Mouse (Mus musculus) stomach, embryonic 16.5 days (tissue): Measurements from ENCODE around the gene Cacna2d3. TPM values are rescaled to one million over a fixed set of nuclear protein-coding genes. Genes with fewer than 3 reads are reported as not detected.

Experiments
- ATAC-seq: fragments of 200-750 bp; cut with Nextera tagmentation; 2 replicates; pipeline ENCODE4 v1.8.0; 2017; ENCODE audit warnings: moderate number of reproducible peaks, moderate TSS enrichment; ENCODE audit not compliant: insufficient read depth, low FRiP score
- H3K27ac ChIP-seq: fragments of 300-500 bp; sonication (generic); 2 replicates; pipeline ENCODE4 v1.5.1; 2014; ENCODE audit warnings: low read length
- H3K27me3 ChIP-seq: fragments of 300-500 bp; sonication (generic); 2 replicates; pipeline ENCODE4 v1.6.1; 2014; ENCODE audit warnings: low read length, control low read depth, mixed read lengths; ENCODE audit not compliant: control insufficient read depth, insufficient read depth
- H3K36me3 ChIP-seq: fragments of 300-500 bp; sonication (generic); 2 replicates; pipeline ENCODE4 v1.6.1; 2014; ENCODE audit warnings: low read length; ENCODE audit not compliant: control insufficient read depth, insufficient read depth
- H3K4me1 ChIP-seq: fragments of 300-500 bp; sonication (generic); 2 replicates; pipeline ENCODE4 v1.6.1; 2014; ENCODE audit warnings: low read length, control low read depth, mixed read lengths; ENCODE audit not compliant: control insufficient read depth, insufficient read depth
- H3K4me2 ChIP-seq: fragments of 300-500 bp; sonication (generic); 2 replicates; pipeline ENCODE4 v1.6.1; 2014; ENCODE audit warnings: low read depth, low read length, mixed read lengths
- H3K4me3 ChIP-seq: fragments of 300-500 bp; sonication (generic); replicated peaks from 2 replicates; pipeline ENCODE4 v1.5.1; 2014; ENCODE audit warnings: mild to moderate bottlenecking, low read length
- H3K9ac ChIP-seq: fragments of 300-500 bp; sonication (generic); 2 replicates; pipeline ENCODE4 v1.6.1; 2014; ENCODE audit warnings: low read length
- H3K9me3 ChIP-seq: fragments of 300-500 bp; sonication (generic); replicated peaks from 2 replicates; pipeline ENCODE4 v1.6.1; 2016; ENCODE audit warnings: low read length, control low read depth; ENCODE audit not compliant: control insufficient read depth
- WGBS: fragments of 180-500 bp; shearing (Covaris S2); extraction: QIAGEN DNeasy Blood & Tissue Kit; methylation state at CpG from one replicate; pipeline ENCODE4 v1.1.7; 2014; 5-methylcytosine and 5-hydroxymethylcytosine counted together
- polyA plus RNA-seq: library from polyadenylated mRNA; unstranded; fragments of >200 nt; fragmentation: Nextera tagmentation; extraction: Ambion mirVana; gene quantifications from 2 replicates; pipeline ENCODE4 v1.2.1, GENCODE M21; 2015

Gene Cacna2d3
- polyA plus RNA-seq, 1 experiment from 2014 or later: 1.6 TPM

GRCm38 (mm10) chr14:29123886-29124285, 597.8 kb downstream of the Cacna2d3 start:
- Histone ChIP-seq H3K27me3 (no peaks in the 10 kb centered on the region), H3K9ac (no peak overlapping the region), H3K36me3 (no peaks in the 10 kb centered on the region), H3K4me3 (no peak overlapping the region), H3K27ac (no peak overlapping the region), H3K9me3 (no peaks in the 10 kb centered on the region), H3K4me1 (no peaks in the 10 kb centered on the region), H3K4me2 (no peak overlapping the region)
- no peak for ATAC-seq

GRCm38 (mm10) chr14:29122749-29123148, 598.9 kb downstream of the Cacna2d3 start:
- H3K9ac ChIP-seq: no peak overlapping the region
- no peak for ATAC-seq
- no peak overlapping the region for H3K4me2 ChIP-seq
- WGBS: 92% methylated on average over 3 of the region's 3 CpGs
- no peak overlapping the region for H3K4me3 ChIP-seq
- no peaks in the 10 kb centered on the region for H3K36me3 ChIP-seq
- no peaks in the 10 kb centered on the region for H3K27me3 ChIP-seq
- H3K4me1 ChIP-seq: no peaks in the 10 kb centered on the region
- no peak overlapping the region for H3K27ac ChIP-seq
- H3K9me3 ChIP-seq: no peaks in the 10 kb centered on the region

- no peak overlapping the region for H3K27ac ChIP-seq
- ATAC-seq: no peak
- no peaks in the 10 kb centered on the region for H3K4me1 ChIP-seq
- WGBS: 56% methylated on average over 9 of the region's 9 CpGs
- H3K27me3 ChIP-seq: no peaks in the 10 kb centered on the region
- no peaks in the 10 kb centered on the region for H3K9me3 ChIP-seq
- H3K4me2 ChIP-seq: no peak overlapping the region
- H3K36me3 ChIP-seq: no peaks in the 10 kb centered on the region
- H3K9ac ChIP-seq: no peak overlapping the region
- no peak overlapping the region for H3K4me3 ChIP-seq
Observed at GRCm38 (mm10) chr14:29113852-29114450, 607.7 kb downstream of the Cacna2d3 start.

DNA sequence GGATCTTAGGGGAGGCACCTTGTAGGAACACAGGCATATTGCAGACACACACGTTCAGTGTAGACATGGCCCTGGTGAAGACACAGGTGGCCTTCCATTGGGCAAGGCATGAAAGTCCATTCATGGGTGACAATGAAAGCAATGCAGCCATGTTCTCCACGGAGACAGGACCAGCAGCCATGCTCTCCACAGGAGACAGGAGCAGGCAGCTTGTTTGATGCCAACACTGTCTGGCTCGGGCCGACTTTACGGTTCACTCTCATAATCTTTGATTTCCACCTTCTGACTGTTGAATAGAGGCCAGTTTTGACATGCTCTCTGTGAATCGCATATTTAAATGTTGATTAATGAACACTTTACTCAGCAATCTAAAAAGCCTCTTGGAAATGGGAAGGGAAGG, 610.0 kb downstream of the Cacna2d3 start:
- Histone ChIP-seq H3K27ac (no peak overlapping the region), H3K36me3 (no peaks in the 10 kb centered on the region), H3K27me3 (no peaks in the 10 kb centered on the region), H3K9me3 (no peaks in the 10 kb centered on the region), H3K4me2 (no peak overlapping the region), H3K9ac (no peak overlapping the region), H3K4me1 (no peaks in the 10 kb centered on the region), H3K4me3 (no peak overlapping the region)
- WGBS: 82% methylated on average over 6 of the region's 6 CpGs
- no peak for ATAC-seq

GRCm38 (mm10) chr14:29110351-29111091, 611.1 kb downstream of the Cacna2d3 start:
- no peak overlapping the region for H3K27ac ChIP-seq
- no peaks in the 10 kb centered on the region for H3K9me3 ChIP-seq
- H3K4me2 ChIP-seq: no peak overlapping the region
- no peaks in the 10 kb centered on the region for H3K36me3 ChIP-seq
- ATAC-seq: no peak
- H3K9ac ChIP-seq: no peak overlapping the region
- WGBS: 77% methylated on average over 9 of the region's 9 CpGs
- H3K27me3 ChIP-seq: no peaks in the 10 kb centered on the region
- no peaks in the 10 kb centered on the region for H3K4me1 ChIP-seq
- no peak overlapping the region for H3K4me3 ChIP-seq

DNA sequence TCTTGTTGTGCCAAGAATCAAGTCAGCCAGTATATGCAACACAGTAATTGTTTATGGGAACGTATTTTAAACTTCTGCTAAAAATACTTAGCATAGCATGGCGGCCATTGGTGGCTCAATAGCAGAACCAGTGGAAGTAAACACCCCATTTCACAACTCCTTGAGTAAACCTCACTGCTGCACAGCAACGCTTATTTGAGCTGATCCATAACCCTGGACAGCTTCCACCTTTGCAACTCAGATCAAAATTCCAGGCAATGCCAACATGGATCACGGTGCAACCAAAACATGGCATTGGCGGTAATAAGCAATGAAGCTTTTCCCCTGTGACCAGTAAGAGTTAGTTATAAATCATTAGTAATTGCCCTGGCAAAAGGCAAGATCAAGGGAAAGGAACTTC, 614.2 kb downstream of the Cacna2d3 start:
- Histone ChIP-seq H3K9me3 (no peaks in the 10 kb centered on the region), H3K9ac (no peak overlapping the region), H3K4me1 (no peaks in the 10 kb centered on the region), H3K27ac (no peak overlapping the region), H3K4me3 (no peak overlapping the region), H3K36me3 (no peaks in the 10 kb centered on the region), H3K4me2 (no peak overlapping the region), H3K27me3 (no peaks in the 10 kb centered on the region)
- ATAC-seq: no peak
- WGBS: 82% methylated on average over 5 of the region's 5 CpGs

DNA sequence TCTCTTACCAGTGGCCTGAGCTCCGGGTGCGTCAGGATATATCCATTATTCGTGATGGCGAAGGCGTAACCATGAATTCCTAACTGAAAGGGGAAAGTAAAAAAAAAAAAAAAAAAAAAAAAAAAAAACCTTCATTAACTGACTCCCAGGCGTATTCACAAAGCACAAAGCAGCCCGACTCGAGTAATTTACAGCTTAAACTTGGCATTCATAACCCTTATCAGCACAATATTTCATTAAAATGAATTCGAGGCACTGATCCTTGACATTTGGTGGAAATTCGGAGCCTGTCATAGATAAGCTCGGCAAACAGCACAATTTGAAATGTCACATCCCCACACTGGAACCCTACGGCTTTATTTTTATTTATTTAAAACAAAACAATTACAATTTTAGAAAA, 623.9 kb downstream of the Cacna2d3 start:
- 62% methylated on average over 12 of the region's 12 CpGs for WGBS
- H3K9me3 ChIP-seq: no peaks in the 10 kb centered on the region
- no peaks in the 10 kb centered on the region for H3K36me3 ChIP-seq
- no peaks in the 10 kb centered on the region for H3K27me3 ChIP-seq
- H3K4me2 ChIP-seq: no peak overlapping the region
- H3K27ac ChIP-seq: no peak overlapping the region
- H3K4me3 ChIP-seq: no peak overlapping the region
- H3K4me1 ChIP-seq: no peaks in the 10 kb centered on the region
- no peak for ATAC-seq
- H3K9ac ChIP-seq: no peak overlapping the region

GRCm38 (mm10) chr14:29095431-29095830, 626.2 kb downstream of the Cacna2d3 start:
- H3K4me3 ChIP-seq: no peak overlapping the region
- no peak for ATAC-seq
- no peaks in the 10 kb centered on the region for H3K9me3 ChIP-seq
- H3K27me3 ChIP-seq: no peaks in the 10 kb centered on the region; the same call in 1 of the 2 replicates
- no peak overlapping the region for H3K27ac ChIP-seq
- no peak overlapping the region for H3K9ac ChIP-seq
- H3K36me3 ChIP-seq: no peaks in the 10 kb centered on the region
- 79% methylated on average over 5 of the region's 5 CpGs for WGBS
- no peak overlapping the region for H3K4me2 ChIP-seq
- no peaks in the 10 kb centered on the region for H3K4me1 ChIP-seq

DNA sequence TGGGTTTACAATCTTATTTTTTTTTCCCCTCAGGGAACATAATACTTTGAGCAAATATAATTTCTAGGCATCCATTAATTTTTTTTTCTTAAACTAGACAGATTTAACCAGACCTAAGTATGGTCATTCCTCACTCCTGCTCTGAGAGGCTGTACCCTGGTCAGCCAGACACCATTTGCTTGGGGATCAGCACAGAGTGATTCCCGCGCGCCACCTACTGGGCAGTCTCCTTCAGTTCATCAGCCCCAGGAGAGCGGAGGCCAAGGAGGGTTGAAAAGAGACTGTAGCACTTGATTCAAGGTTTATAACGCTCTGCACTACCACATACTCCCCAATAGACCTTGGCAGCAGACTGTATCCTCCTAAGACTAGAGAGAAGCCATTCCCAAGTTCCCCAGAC, 631.6 kb downstream of the Cacna2d3 start:
- Histone ChIP-seq H3K27me3 (no peaks in the 10 kb centered on the region; the same call in 1 of the 2 replicates), H3K4me2 (no peak overlapping the region), H3K4me1 (no peaks in the 10 kb centered on the region), H3K36me3 (no peaks in the 10 kb centered on the region), H3K4me3 (no peak overlapping the region), H3K9ac (no peak overlapping the region), H3K9me3 (no peaks in the 10 kb centered on the region), H3K27ac (no peak overlapping the region)
- WGBS: 6% methylated on average over 5 of the region's 5 CpGs
- no peak; the same call in 1 of the 2 replicates for ATAC-seq
